Mouse (Mus musculus) testis, adult 2 months (tissue): Measurements from ENCODE around the gene Ada.

ENCODE experiments used
- CTCF ChIP-seq: fragments of 200-500 bp; IDR thresholded peaks from 2 replicates; pipeline ENCODE4 v1.5.1; 2012; ENCODE audit warnings: low read depth, mild to moderate bottlenecking, inconsistent platforms, low read length, moderate library complexity; ENCODE audit not compliant: control insufficient read depth, insufficient read depth, insufficient replicate concordance
- POLR2A ChIP-seq: fragments of 200-500 bp; IDR thresholded peaks from 2 replicates; pipeline ENCODE4 v1.6.1; 2012; ENCODE audit warnings: low read depth, mild to moderate bottlenecking, inconsistent platforms, low read length, moderate library complexity; ENCODE audit not compliant: control insufficient read depth

GRCm38 (mm10) chr2:163766261-163766660, 16.2 kb upstream of the Ada start:
- no peak for TF ChIP-seq CTCF
- no peak for TF ChIP-seq POLR2A
